Mouse (Mus musculus): ENCODE measurements at regions not wholly inside any gene's neighbourhood (a gene's known extent, or its start where the extent isn't known, plus 50 kb on each side); places are given as distances from the start of the nearest gene placed in this dataset.

- TF ChIP-seq POLR2A (IDR thresholded peaks at IDR 0.05; ENCODE audit: control insufficient read depth, low read depth, low read length), result no peak
- TF ChIP-seq CTCF (IDR thresholded peaks at IDR 0.05; ENCODE audit: control insufficient read depth, insufficient read depth, insufficient replicate concordance, low read depth, low read length), result no peak
These were observed 83.7 kb upstream of the Zcchc13 start for GRCm38 (mm10) chrX:103546490-103547202.

Data from testis, adult 2 months (tissue).